Mouse (Mus musculus): ENCODE results near the gene Kdelr2. TPM values are rescaled to one million over a fixed set of nuclear protein-coding genes. Genes with fewer than 3 reads are reported as not detected.

The Kdelr2 gene
- total RNA-seq, 1 experiment: 172 TPM

GRCm38 (mm10) chr5:143404148-143404930 is 701 bp downstream of the Kdelr2 start:
- no peak for DNase-seq (ENCODE audit: low read depth, low spot score)
- in situ Hi-C loops (cut with MboI; ENCODE audit: low sequenced_read_pairs in 2 of 2, unreplicated experiment in 2 of 2): no loop called here
- Histone ChIP-seq H3K4me1 (ENCODE audit: control insufficient read depth in 2 of 2, insufficient read depth in 2 of 2, low read length in 2 of 2, poor library complexity in 1 of 2) (peaks cover 0 to 2% of the 10 kb centered on the region in 2 experiments; a peak in 1 of 4 replicates), H3K4me3 (ENCODE audit: insufficient read depth in 1 of 2, low read depth in 1 of 2, low read length in 2 of 2, poor library complexity in 1 of 2, severe bottlenecking in 1 of 2) (peak overlapping the region; percentile 87 to 97), H3K9me3 (ENCODE audit: control insufficient read depth, insufficient read depth, low read depth, low read length) (no peaks in the 10 kb centered on the region), H3K36me3 (ENCODE audit: control insufficient read depth, insufficient read depth, low read length, poor library complexity, severe bottlenecking) (peaks cover 2% of the 10 kb centered on the region; the same call in 1 of the 2 replicates), H3K9ac (ENCODE audit: insufficient read depth, low read depth, low read length, poor library complexity, severe bottlenecking) (peak overlapping the region; percentile 93), H3K27ac (ENCODE audit: insufficient read depth, low read depth, low read length, poor library complexity, severe bottlenecking) (no peak overlapping the region)
- TF ChIP-seq HCFC1 (IDR thresholded peaks at IDR 0.05; ENCODE audit: borderline replicate concordance, insufficient read depth, low read length) (no peak), CHD2 (IDR thresholded peaks at IDR 0.05; ENCODE audit: low read depth, low read length) (no peak), MAFK (IDR thresholded peaks at IDR 0.05; ENCODE audit: insufficient read depth, low read depth, low read length) (no peak), ZNF384 (IDR thresholded peaks at IDR 0.05; ENCODE audit: low read depth, low read length) (no peak), ZC3H11A (IDR thresholded peaks at IDR 0.05; ENCODE audit: borderline replicate concordance, low read depth, low read length) (no peak)

- H3K9ac ChIP-seq (ENCODE audit: insufficient read depth, low read depth, low read length, poor library complexity, severe bottlenecking): no peak overlapping the region
Measured at GRCm38 (mm10) chr5:143405200-143405599, 1.6 kb downstream of the Kdelr2 start.

GRCm38 (mm10) chr5:143406548-143406947 is 2.9 kb downstream of the Kdelr2 start:
- TF ChIP-seq ZNF384 (IDR thresholded peaks at IDR 0.05; ENCODE audit: low read depth, low read length) (no peak), ZC3H11A (IDR thresholded peaks at IDR 0.05; ENCODE audit: borderline replicate concordance, low read depth, low read length) (no peak), HCFC1 (IDR thresholded peaks at IDR 0.05; ENCODE audit: borderline replicate concordance, insufficient read depth, low read length) (no peak), MAFK (IDR thresholded peaks at IDR 0.05; ENCODE audit: insufficient read depth, low read depth, low read length) (no peak), CHD2 (IDR thresholded peaks at IDR 0.05; ENCODE audit: low read depth, low read length) (no peak)
- H3K4me1 ChIP-seq (ENCODE audit: control insufficient read depth in 2 of 2, insufficient read depth in 2 of 2, low read length in 2 of 2, poor library complexity in 1 of 2): peaks cover 2% of the 10 kb centered on the region in 2 experiments; a peak in 1 of 4 replicates
- in situ Hi-C loops (cut with MboI; ENCODE audit: low sequenced_read_pairs in 2 of 2, unreplicated experiment in 2 of 2): no loop called here
- DNase-seq (ENCODE audit: low read depth, low spot score): no peak
- H3K9me3 ChIP-seq (ENCODE audit: control insufficient read depth, insufficient read depth, low read depth, low read length): no peaks in the 10 kb centered on the region
- peaks cover 2% of the 10 kb centered on the region; the same call in 1 of the 2 replicates for H3K36me3 ChIP-seq (ENCODE audit: control insufficient read depth, insufficient read depth, low read length, poor library complexity, severe bottlenecking)
- H3K9ac ChIP-seq (ENCODE audit: insufficient read depth, low read depth, low read length, poor library complexity, severe bottlenecking): no peak overlapping the region
- no peak overlapping the region for H3K27ac ChIP-seq (ENCODE audit: insufficient read depth, low read depth, low read length, poor library complexity, severe bottlenecking)
- no peak overlapping the region for H3K4me3 ChIP-seq (ENCODE audit: insufficient read depth in 1 of 2, low read depth in 1 of 2, low read length in 2 of 2, poor library complexity in 1 of 2, severe bottlenecking in 1 of 2)

More at GRCm38 (mm10) chr5:143405200-143405599, 1.6 kb downstream of the Kdelr2 start:
- Histone ChIP-seq H3K9me3 (ENCODE audit: control insufficient read depth, insufficient read depth, low read depth, low read length) (no peaks in the 10 kb centered on the region), H3K36me3 (ENCODE audit: control insufficient read depth, insufficient read depth, low read length, poor library complexity, severe bottlenecking) (peaks cover 2% of the 10 kb centered on the region; the same call in 1 of the 2 replicates), H3K27ac (ENCODE audit: insufficient read depth, low read depth, low read length, poor library complexity, severe bottlenecking) (no peak overlapping the region), H3K4me3 (ENCODE audit: insufficient read depth in 1 of 2, low read depth in 1 of 2, low read length in 2 of 2, poor library complexity in 1 of 2, severe bottlenecking in 1 of 2) (no peak overlapping the region), H3K4me1 (ENCODE audit: control insufficient read depth in 2 of 2, insufficient read depth in 2 of 2, low read length in 2 of 2, poor library complexity in 1 of 2) (peaks cover 2% of the 10 kb centered on the region in 2 experiments; a peak in 1 of 4 replicates)
- DNase-seq (ENCODE audit: low read depth, low spot score): no peak
- in situ Hi-C loops (cut with MboI; ENCODE audit: low sequenced_read_pairs in 2 of 2, unreplicated experiment in 2 of 2): no loop called here
- no peak for TF ChIP-seq CHD2 (IDR thresholded peaks at IDR 0.05; ENCODE audit: low read depth, low read length)
- no peak for TF ChIP-seq MAFK (IDR thresholded peaks at IDR 0.05; ENCODE audit: insufficient read depth, low read depth, low read length)
- no peak for TF ChIP-seq ZNF384 (IDR thresholded peaks at IDR 0.05; ENCODE audit: low read depth, low read length)
- TF ChIP-seq HCFC1 (IDR thresholded peaks at IDR 0.05; ENCODE audit: borderline replicate concordance, insufficient read depth, low read length): no peak
- TF ChIP-seq ZC3H11A (IDR thresholded peaks at IDR 0.05; ENCODE audit: borderline replicate concordance, low read depth, low read length): no peak

- DNase-seq (ENCODE audit: low read depth, low spot score): no peak
- Histone ChIP-seq H3K4me1 (ENCODE audit: control insufficient read depth in 2 of 2, insufficient read depth in 2 of 2, low read length in 2 of 2, poor library complexity in 1 of 2) (peaks cover 0 to 2% of the 10 kb centered on the region in 2 experiments; a peak in 1 of 4 replicates), H3K9ac (ENCODE audit: insufficient read depth, low read depth, low read length, poor library complexity, severe bottlenecking) (no peak overlapping the region), H3K9me3 (ENCODE audit: control insufficient read depth, insufficient read depth, low read depth, low read length) (no peaks in the 10 kb centered on the region), H3K36me3 (ENCODE audit: control insufficient read depth, insufficient read depth, low read length, poor library complexity, severe bottlenecking) (peaks cover 6% of the 10 kb centered on the region; the same call in 1 of the 2 replicates), H3K27ac (ENCODE audit: insufficient read depth, low read depth, low read length, poor library complexity, severe bottlenecking) (no peak overlapping the region), H3K4me3 (ENCODE audit: insufficient read depth in 1 of 2, low read depth in 1 of 2, low read length in 2 of 2, poor library complexity in 1 of 2, severe bottlenecking in 1 of 2) (no peak overlapping the region)
- no peak for TF ChIP-seq CHD2 (IDR thresholded peaks at IDR 0.05; ENCODE audit: low read depth, low read length)
- TF ChIP-seq HCFC1 (IDR thresholded peaks at IDR 0.05; ENCODE audit: borderline replicate concordance, insufficient read depth, low read length): no peak
- TF ChIP-seq ZNF384 (IDR thresholded peaks at IDR 0.05; ENCODE audit: low read depth, low read length): no peak
- no peak for TF ChIP-seq MAFK (IDR thresholded peaks at IDR 0.05; ENCODE audit: insufficient read depth, low read depth, low read length)
- TF ChIP-seq ZC3H11A (IDR thresholded peaks at IDR 0.05; ENCODE audit: borderline replicate concordance, low read depth, low read length): no peak
- in situ Hi-C loops (cut with MboI; ENCODE audit: low sequenced_read_pairs in 2 of 2, unreplicated experiment in 2 of 2): no loop called here
Measured at GRCm38 (mm10) chr5:143409239-143409638, 5.6 kb downstream of the Kdelr2 start.

Data from ES-E14 (cell line).